Mouse (Mus musculus) embryonic facial prominence, embryonic 14.5 days (tissue): Measurements from ENCODE around the gene Catsperz. TPM values are rescaled to one million over a fixed set of nuclear protein-coding genes. Genes with fewer than 3 reads are reported as not detected.
A peak's percentile ranks its signal among the peaks of the same experiment; 100 is the strongest.

Experiments used
- ATAC-seq: fragments of 200-750 bp; cut with Nextera tagmentation; 2 replicates; pipeline ENCODE4 v1.8.0; 2017; ENCODE audit warnings: low read depth, moderate number of reproducible peaks, moderate TSS enrichment
- DNase-seq: peaks from one replicate; pipeline ENCODE4 v3.0.0-alpha.2; 2015; ENCODE audit warnings: low spot score
- H3K27ac ChIP-seq: fragments of 300-500 bp; sonication (generic); replicated peaks from 2 replicates; pipeline ENCODE4 v1.5.1; 2014; ENCODE audit warnings: low read depth, mild to moderate bottlenecking, low read length, moderate library complexity
- H3K27me3 ChIP-seq: fragments of 300-500 bp; sonication (generic); replicated peaks from 2 replicates; pipeline ENCODE4 v1.6.1; 2014; ENCODE audit warnings: low read length; ENCODE audit not compliant: control insufficient read depth, insufficient read depth
- H3K36me3 ChIP-seq: fragments of 300-500 bp; sonication (generic); 2 replicates; pipeline ENCODE4 v1.6.1; 2014; ENCODE audit warnings: low read length, mixed read lengths; ENCODE audit not compliant: control insufficient read depth, insufficient read depth
- H3K4me1 ChIP-seq: fragments of 300-500 bp; sonication (generic); 2 replicates; pipeline ENCODE4 v1.6.1; 2014; ENCODE audit warnings: antibody characterized with exemption, low read length; ENCODE audit not compliant: control insufficient read depth, insufficient read depth
- H3K4me2 ChIP-seq: fragments of 300-500 bp; sonication (generic); 2 replicates; pipeline ENCODE4 v1.6.1; 2014; ENCODE audit warnings: low read depth, mild to moderate bottlenecking, low read length, moderate library complexity, mixed read lengths
- H3K4me3 ChIP-seq: fragments of 300-500 bp; sonication (generic); 2 replicates; pipeline ENCODE4 v1.5.1; 2014; ENCODE audit warnings: low read depth, mild to moderate bottlenecking, low read length
- H3K9ac ChIP-seq: fragments of 300-500 bp; sonication (generic); 2 replicates; pipeline ENCODE4 v1.6.1; 2014; ENCODE audit warnings: low read depth, mild to moderate bottlenecking, low read length, moderate library complexity, mixed read lengths
- H3K9me3 ChIP-seq: fragments of 300-500 bp; sonication (generic); 2 replicates; pipeline ENCODE4 v1.6.1; 2016; ENCODE audit warnings: low read length; ENCODE audit not compliant: control insufficient read depth
- WGBS: fragments of 180-500 bp; shearing (Covaris S2); extraction: QIAGEN DNeasy Blood & Tissue Kit; methylation state at CpG from one replicate; pipeline ENCODE4 v1.1.7; 2014; 5-methylcytosine and 5-hydroxymethylcytosine counted together
- polyA plus RNA-seq: library from polyadenylated mRNA; unstranded; fragments of >200 nt; fragmentation: Nextera tagmentation; extraction: Ambion mirVana; gene quantifications from 2 replicates; pipeline ENCODE4 v1.2.1, GENCODE M21; 2014

Catsperz gene
- 3.4 and 4.8 TPM in 2 replicates for polyA plus RNA-seq

DNA sequence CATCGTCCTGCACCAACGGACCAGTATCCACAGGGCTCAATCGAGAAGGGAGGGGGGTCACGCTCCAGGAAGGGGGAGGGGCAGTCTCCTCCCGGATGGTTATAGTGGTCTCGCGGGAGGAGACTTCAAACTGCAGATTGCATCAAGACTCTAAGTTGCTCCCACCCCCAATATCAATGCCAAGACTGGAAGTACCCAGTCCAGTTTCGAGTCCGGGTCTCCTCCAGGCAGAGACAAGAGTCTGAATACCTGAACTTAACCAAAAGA, at the start of gene Catsperz:
TSS of gene Catsperz (minus strand) at position 74 of the 267 bp plus-strand sequence.
- Histone ChIP-seq H3K4me3 (peak within 1 kb of the TSS; percentile 29), H3K4me2 (peak within 1 kb of the TSS; percentile 46), H3K27ac (no peak within 1 kb of the TSS; the same call in 1 of the 2 replicates), H3K9me3 (no peaks in the 10 kb centered on the region), H3K27me3 (peaks cover 72% of the 10 kb centered on the region), H3K4me1 (peaks cover 9% of the 10 kb centered on the region), H3K36me3 (no peaks in the 10 kb centered on the region), H3K9ac (peak within 1 kb of the TSS; percentile 53)
- DNase-seq (no peak), ATAC-seq (no peak)
- 1% methylated on average over 9 of the region's 9 CpGs for WGBS

DNA sequence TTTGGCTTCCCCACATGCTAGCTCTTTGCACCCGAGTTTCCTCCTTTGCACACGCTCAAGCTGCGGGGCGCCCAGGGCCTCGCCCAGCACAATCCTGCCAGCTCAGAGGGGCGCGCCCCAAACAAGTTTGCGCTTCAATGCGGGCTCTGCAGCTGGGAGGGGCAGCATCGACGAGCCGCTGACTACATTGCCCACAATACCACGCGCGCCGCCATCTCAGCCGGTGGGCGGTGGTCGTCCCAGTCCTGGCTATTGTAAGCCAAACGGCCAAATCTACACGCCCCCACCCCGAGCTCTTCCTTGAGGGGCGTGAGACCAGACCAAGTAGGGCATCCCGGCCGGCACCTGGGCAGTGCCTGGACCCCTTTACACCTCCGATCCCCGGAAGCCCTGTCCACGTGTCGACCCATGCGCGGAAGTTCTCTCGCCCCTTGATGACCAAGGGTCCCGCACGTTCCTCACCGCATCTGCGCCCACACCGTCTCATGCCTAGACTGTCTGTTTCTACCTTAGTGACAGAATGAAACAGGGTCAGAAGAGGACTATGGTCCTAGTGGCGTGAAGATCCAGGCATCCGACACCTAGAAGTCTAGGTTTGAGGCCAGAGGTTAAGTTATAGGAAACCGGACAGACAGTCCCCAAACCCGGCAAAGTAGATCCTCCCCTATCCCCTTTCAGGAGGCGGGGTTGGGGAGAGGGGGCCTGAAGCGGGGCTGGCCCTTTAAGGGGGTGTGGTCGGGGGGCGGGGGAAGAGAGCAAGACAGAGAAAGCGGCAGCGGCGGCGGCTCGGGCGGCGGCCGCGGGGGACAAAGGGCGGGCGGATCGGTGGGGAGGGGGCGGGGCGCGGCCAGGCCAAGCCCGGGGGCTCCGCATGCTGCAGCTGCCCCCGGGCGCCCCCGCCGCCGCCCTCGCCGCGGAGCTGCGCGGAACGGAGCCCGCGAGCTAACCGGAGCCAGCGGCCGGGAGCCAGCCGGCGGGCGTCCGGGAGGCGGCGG, 49.3 kb upstream of the Catsperz start, which contains the start of gene Ppp1r14b:
TSS of gene Ppp1r14b (plus strand) at position 758 of the 995 bp plus-strand sequence.
- peak; percentile 96 for DNase-seq
- H3K27me3 ChIP-seq: no peaks in the 10 kb centered on the region
- no peaks in the 10 kb centered on the region for H3K9me3 ChIP-seq
- H3K9ac ChIP-seq: peak within 1 kb of the TSS; percentile 76
- H3K4me1 ChIP-seq: peaks cover 33% of the 10 kb centered on the region
- H3K36me3 ChIP-seq: peaks cover 19% of the 10 kb centered on the region
- ATAC-seq: peak; percentile 70
- WGBS: 0% methylated on average over 39 of the region's 84 CpGs
- peak within 1 kb of the TSS; percentile 92 for H3K4me2 ChIP-seq
- H3K4me3 ChIP-seq: peak within 1 kb of the TSS; percentile 77
- H3K27ac ChIP-seq: peak within 1 kb of the TSS; percentile 88

DNA sequence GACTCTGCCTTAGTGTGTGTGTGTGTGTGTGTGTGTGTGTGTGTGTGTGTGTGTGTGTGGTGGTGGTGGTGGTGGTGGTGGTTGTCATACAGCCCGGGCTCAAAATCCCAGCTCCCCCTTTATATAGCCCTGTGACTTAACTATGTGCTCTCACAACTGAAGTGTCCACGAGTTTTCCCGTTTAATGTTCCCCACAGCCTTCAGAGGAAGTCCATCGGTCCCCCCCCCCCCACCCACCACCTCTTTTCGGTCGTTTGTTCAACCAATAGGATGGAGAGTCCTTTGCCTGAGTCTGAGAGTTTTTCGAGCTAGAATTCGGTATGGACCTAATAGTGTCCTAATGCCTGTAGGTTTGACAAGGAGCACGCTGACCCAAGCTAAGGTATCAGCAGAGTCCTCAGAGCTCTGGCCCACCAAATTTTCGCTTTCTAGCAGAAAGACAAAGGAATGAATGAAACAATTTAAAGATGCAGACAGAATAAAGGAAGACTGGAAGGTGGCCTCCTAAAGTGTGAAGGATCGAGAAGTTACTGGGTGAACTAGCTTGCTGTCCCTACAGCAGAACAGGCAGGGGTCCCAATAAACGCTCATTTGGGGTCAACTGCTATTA, 48.5 kb upstream of the Catsperz start:
- ATAC-seq (no peak), DNase-seq (no peak)
- Histone ChIP-seq H3K9me3 (no peaks in the 10 kb centered on the region), H3K27me3 (no peaks in the 10 kb centered on the region), H3K36me3 (peaks cover 16% of the 10 kb centered on the region), H3K27ac (peak overlapping the region; percentile 88; the same call in 1 of the 2 replicates), H3K4me1 (peaks cover 28% of the 10 kb centered on the region), H3K9ac (peak overlapping the region; percentile 48), H3K4me2 (peak overlapping the region; percentile 92), H3K4me3 (peak overlapping the region; percentile 77)
- 25% methylated on average over 11 of the region's 12 CpGs for WGBS

DNA sequence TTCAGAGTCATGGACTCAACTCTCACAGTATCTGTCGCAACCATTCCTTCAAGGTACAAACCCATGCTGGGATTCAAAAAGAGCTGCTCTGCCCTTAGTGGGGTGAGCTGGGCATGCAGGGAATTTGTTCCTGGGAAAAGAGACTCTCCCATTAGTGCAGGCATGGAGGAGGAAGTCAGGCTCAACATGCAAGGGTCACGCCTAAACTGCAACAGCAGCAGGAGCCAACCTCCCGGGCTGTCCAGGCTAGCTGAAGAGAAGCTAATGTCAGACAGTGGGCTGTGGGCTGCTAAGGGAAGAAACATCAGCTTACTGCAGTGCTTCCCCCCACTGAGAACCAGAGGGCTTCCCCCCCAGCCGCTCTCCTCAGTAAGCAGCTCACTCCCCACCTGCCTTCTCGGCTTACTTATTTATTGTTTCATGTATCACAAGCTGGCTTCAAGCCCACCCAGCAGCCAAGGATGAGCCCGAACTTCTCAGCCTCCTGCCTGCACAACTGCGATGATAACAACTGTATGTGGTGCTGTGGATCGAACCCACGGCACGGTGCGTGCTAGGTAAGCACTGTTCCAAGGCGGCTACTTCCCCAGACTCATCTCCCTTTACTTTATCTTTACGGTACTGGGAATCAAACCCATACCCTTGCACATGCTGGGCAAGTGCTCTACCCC, 47.2 kb upstream of the Catsperz start:
- Histone ChIP-seq H3K36me3 (peaks cover 3% of the 10 kb centered on the region), H3K4me2 (no peak overlapping the region), H3K4me1 (peaks cover 30% of the 10 kb centered on the region), H3K27ac (no peak overlapping the region), H3K27me3 (no peaks in the 10 kb centered on the region), H3K4me3 (no peak overlapping the region), H3K9me3 (no peaks in the 10 kb centered on the region), H3K9ac (no peak overlapping the region)
- 74% methylated on average over 13 of the region's 13 CpGs for WGBS
- no peak for DNase-seq
- ATAC-seq: no peak

DNA sequence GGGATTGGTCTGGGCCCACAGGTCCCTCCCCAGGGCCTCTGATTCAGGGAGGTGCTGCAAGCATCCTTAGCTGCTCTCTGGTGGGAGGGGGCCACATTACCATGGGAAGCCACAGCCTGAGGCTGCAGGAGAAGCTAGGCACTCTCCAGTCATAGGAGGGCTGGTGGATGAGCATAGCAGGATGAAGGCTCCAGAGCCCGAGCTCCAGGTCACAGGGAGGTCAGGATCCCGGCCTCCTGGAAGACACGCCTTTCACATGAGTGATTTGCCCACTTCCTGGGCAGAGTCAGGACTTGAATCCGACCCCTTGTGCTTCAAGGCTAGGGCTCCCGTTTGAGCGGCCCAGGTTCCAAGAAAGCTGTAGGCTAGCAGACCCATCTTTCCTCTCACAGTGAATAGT, 46.5 kb upstream of the Catsperz start:
- 0 out of 2 replicates have a peak overlapping the region, but pooled peaks have one; percentile 14 for H3K9ac ChIP-seq
- 33% methylated on average over 6 of the region's 6 CpGs for WGBS

DNA sequence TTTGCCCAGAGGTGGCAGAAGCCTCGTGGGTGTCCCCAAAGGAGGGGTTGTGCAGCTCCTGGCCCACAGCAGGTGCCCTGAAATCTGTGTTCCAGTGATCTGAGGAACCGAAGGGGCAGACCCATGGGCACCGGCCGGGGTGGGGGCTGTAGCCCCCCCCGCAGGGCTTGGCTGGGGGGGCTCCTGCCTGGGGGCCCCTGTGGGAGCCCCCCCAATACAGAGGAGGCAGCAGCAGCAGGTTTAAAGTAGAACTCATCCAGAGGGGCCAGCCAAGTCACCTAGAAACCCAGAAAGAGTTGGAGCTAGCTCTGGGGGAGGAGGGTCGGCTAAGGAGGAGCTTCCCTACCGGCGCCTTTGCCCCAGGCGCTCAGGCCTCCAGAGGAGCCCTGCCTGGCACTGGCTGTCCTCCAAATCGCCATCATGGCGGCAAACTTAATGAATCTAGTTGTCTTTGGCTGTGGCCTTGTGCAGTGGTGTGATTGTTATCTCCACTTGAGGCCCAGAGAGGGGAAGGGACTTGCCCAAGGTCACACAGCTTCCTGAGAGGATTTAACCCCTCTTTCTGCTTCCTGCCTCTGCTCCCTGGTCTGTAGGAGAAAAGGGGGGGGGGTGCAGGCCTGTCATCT, 45.4 kb upstream of the Catsperz start:
- Histone ChIP-seq H3K4me3 (no peak overlapping the region), H3K4me2 (peak overlapping the region; percentile 55), H3K9me3 (no peaks in the 10 kb centered on the region), H3K27me3 (no peaks in the 10 kb centered on the region), H3K4me1 (peaks cover 25% of the 10 kb centered on the region), H3K36me3 (peaks cover 10% of the 10 kb centered on the region), H3K27ac (no peak overlapping the region), H3K9ac (peak overlapping the region; percentile 73)
- WGBS: 31% methylated on average over 8 of the region's 11 CpGs
- DNase-seq (no peak), ATAC-seq (no peak)

More for the DNA sequence above, 46.5 kb upstream of the Catsperz start:
- no peak for ATAC-seq
- no peaks in the 10 kb centered on the region for H3K9me3 ChIP-seq
- H3K4me3 ChIP-seq: no peak overlapping the region
- H3K27ac ChIP-seq: 0 out of 2 replicates have a peak overlapping the region, but pooled peaks have one; percentile 1
- no peaks in the 10 kb centered on the region for H3K36me3 ChIP-seq
- H3K27me3 ChIP-seq: no peaks in the 10 kb centered on the region
- H3K4me1 ChIP-seq: peaks cover 28% of the 10 kb centered on the region
- no peak for DNase-seq
- no peak overlapping the region for H3K4me2 ChIP-seq

DNA sequence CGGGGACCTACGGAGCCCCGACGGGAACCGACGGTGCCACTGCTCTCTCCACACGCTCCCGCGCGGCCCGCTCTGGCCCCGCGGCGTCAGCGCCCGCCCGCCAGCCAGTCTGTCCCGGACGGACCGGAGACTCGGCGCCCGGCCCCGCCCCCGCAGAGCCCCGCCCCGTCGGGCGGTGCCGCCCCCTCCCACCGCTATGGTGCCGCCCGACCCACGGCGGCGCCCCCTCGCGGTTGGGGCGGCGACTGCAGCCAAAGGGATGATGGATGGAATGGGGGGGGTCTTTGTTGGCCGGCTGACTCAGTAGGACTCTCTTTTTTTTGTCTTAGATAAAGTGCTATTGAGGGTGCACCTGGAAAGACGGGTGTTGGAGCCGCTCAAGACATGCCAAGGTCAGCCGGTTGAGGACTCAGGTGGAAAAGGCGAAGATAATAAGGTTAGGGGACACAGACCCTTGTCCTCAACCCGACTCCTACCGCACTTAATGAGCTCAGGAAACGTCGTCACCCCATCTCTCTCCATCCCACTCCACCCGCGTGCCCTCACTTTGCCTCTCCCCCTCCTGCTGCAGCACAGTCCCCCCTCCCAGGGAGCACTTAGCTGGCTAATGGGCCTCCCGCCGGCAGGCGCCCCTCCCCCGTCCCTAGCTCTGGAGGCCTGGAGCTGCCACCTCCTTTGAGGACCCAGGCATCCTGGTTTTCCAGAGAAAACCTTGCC, 44.6 kb upstream of the Catsperz start:
- ATAC-seq (peak; percentile 54), DNase-seq (peak; percentile 65)
- under 1% methylated on average over 42 of the region's 55 CpGs for WGBS
- Histone ChIP-seq H3K4me3 (peak overlapping the region; percentile 63), H3K36me3 (peaks cover 17% of the 10 kb centered on the region), H3K27ac (no peak overlapping the region), H3K4me1 (peaks cover 25% of the 10 kb centered on the region), H3K4me2 (peak overlapping the region; percentile 55), H3K9ac (peak overlapping the region; percentile 73), H3K27me3 (no peaks in the 10 kb centered on the region), H3K9me3 (no peaks in the 10 kb centered on the region)
